Mouse (Mus musculus) C2C12 (cell line): ENCODE data around the gene Taf1b.

Experiments
- CTCF ChIP-seq: IDR thresholded peaks from one replicate; pipeline ENCODE4 v1.5.1; 2011; ENCODE audit not compliant: control insufficient read depth, insufficient read depth, insufficient read length
- MYOD1 ChIP-seq: IDR thresholded peaks from one replicate; pipeline ENCODE4 v1.6.1; 2011; ENCODE audit warnings: low read depth; ENCODE audit not compliant: control insufficient read depth, insufficient read length

DNA sequence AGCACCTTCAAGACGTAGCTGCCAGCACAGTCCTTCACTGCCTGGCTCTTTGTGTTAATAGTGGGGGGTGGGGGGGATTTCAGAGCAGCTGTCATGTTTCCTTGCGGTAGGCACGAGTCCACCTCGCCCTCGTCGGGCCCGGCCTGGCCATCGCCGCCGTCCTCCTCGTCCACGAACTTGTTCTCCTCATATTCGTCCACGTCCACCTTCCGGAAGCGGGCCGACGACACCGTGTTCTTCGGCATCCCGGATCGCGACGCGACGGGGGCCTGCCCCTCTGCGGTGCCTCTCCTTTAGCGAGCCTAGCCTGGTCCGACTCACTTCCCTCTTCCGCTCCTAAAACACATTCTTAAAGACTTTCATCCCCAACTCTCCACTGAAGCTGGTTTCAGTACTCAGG is 4.7 kb upstream of the Taf1b start:
- TF ChIP-seq CTCF (no peak), MYOD1 (no peak)
